Comparison of ENCODE assay signal across 7 mouse cellular contexts in the genomic region with DNA sequence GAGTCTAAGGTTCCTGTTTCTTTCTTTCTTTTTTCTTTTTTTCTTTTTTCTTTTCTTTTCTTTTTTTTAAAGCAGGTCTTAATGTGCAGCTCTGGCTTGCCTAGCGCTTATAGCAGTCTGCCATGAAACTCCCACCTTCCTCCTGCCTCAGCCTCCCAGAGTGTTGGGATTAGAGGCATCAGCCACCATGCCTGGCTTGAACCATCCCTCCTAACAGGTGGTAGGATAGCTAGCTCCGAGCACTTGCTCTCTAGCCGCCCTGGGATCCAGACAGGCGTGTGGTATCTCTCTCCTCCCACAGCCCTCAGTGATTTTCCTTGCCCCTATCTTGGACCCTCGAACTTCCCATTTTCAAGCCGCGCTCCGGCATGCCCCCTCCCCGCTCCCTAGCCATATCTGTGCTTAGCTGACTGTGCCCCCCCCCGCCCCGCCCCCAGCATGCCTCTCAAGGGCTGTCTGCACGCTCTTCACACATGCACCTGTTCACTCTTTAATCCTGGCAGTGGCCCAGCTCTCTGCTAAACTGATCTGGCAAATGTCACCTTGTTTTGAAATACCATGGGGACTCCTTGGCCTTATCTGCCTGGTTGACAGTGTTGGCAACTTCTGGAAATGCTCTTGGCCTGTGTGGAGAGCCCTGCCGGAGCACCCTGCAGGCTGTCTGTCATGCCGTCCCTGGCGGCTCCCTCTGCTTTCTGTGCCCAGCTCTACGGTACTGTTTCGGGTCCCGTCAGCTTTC. TPM values are rescaled to one million over a fixed set of nuclear protein-coding genes. Genes with fewer than 3 reads are reported as not detected.
DNase-seq lines count a peak whose midpoint lies in the region; ATAC-seq and TF ChIP-seq lines count a peak whose summit lies in the region.

No protein-coding gene starts in this region.

- H3K27ac ChIP-seq in forebrain, embryonic 15.5 days (replicated peaks), result peak overlapping the region; percentile 71
- peak overlapping the region; percentile 45 for H3K27ac ChIP-seq in hindbrain, postnatal 0 days

- 13% methylated on average over 18 of the region's 18 CpGs for WGBS in forebrain, embryonic 15.5 days
- WGBS in hindbrain, postnatal 0 days, result 14% methylated on average over 18 of the region's 18 CpGs

- ATAC-seq in forebrain, embryonic 15.5 days (replicated peaks), result peak; percentile 77
- ATAC-seq in hindbrain, postnatal 0 days, result peak; percentile 59; the same call in 1 of the 2 replicates

- peak overlapping the region; percentile 15; the same call in 1 of the 2 replicates for H3K4me2 ChIP-seq in forebrain, embryonic 15.5 days (replicated peaks)
- no peak overlapping the region; the same call in 1 of the 2 replicates for H3K4me2 ChIP-seq in hindbrain, postnatal 0 days (ENCODE audit: low read depth, low read length)

- no peaks in the 10 kb centered on the region for H3K36me3 ChIP-seq in forebrain, embryonic 15.5 days
- H3K36me3 ChIP-seq in hindbrain, postnatal 0 days (ENCODE audit: insufficient read depth, low read length), result no peaks in the 10 kb centered on the region

- H3K4me3 ChIP-seq in forebrain, embryonic 15.5 days, result no peak overlapping the region
- no peak overlapping the region for H3K4me3 ChIP-seq in hindbrain, postnatal 0 days (ENCODE audit: low read length)

- no peak for TF ChIP-seq CTCF in hindbrain, postnatal 0 days (IDR thresholded peaks at IDR 0.05; ENCODE audit: low read depth)

- no peak overlapping the region for H3K9ac ChIP-seq in forebrain, embryonic 15.5 days (replicated peaks)
- no peak overlapping the region; the same call in 1 of the 2 replicates for H3K9ac ChIP-seq in hindbrain, postnatal 0 days (replicated peaks; ENCODE audit: low read length)

- H3K9me3 ChIP-seq in forebrain, embryonic 15.5 days, result no peaks in the 10 kb centered on the region
- H3K9me3 ChIP-seq in hindbrain, postnatal 0 days (ENCODE audit: low read length), result no peaks in the 10 kb centered on the region

- peak; percentile 63 for DNase-seq in testis, postnatal 10 days (ENCODE audit: low spot score)
- no peak for DNase-seq in testis, postnatal 14 days (ENCODE audit: low spot score)
- peak; percentile 70 for DNase-seq in hindbrain, postnatal 0 days (ENCODE audit: low spot score)
- peak; percentile 72 for DNase-seq in lung, postnatal 36 days
- no peak for DNase-seq in left cerebral cortex, postnatal 14 days (ENCODE audit: low spot score in 2 of 2)
- no peak for DNase-seq in thymus, postnatal 0 days (ENCODE audit: low spot score)

- H3K4me1 ChIP-seq in forebrain, embryonic 15.5 days, result peaks cover 35% of the 10 kb centered on the region
- H3K4me1 ChIP-seq in hindbrain, postnatal 0 days (ENCODE audit: insufficient read depth, low read length), result peaks cover 16% of the 10 kb centered on the region

- H3K27me3 ChIP-seq in forebrain, embryonic 15.5 days, result no peaks in the 10 kb centered on the region
- H3K27me3 ChIP-seq in hindbrain, postnatal 0 days (ENCODE audit: insufficient read depth, low read length), result no peaks in the 10 kb centered on the region

- intact Hi-C loops in left cerebral cortex, postnatal 14 days (cut with DNase I), result no loop called here

RNA-seq across cellular contexts. Expression of gene Dbn1, which starts 7.1 kb away (rescaled TPM):
- polyA plus RNA-seq in forebrain, embryonic 15.5 days (2015; fragmentation: Nextera tagmentation; extraction: Ambion mirVana), result 732 and 750 TPM in 2 replicates
- total RNA-seq in hindbrain, postnatal 0 days (2014; rRNA removed), result 442 and 446 TPM in 2 replicates
- 369 and 371 TPM in 2 replicates for polyA plus RNA-seq in hindbrain, postnatal 0 days (2015; fragmentation: Nextera tagmentation; extraction: Ambion mirVana)
- total RNA-seq in left cerebral cortex, postnatal 14 days (2021), result 100 to 1,000 TPM; 326 to 327 TPM
- 8.4 and 9.3 TPM in 2 replicates for polyA plus RNA-seq in thymus, postnatal 0 days (2015; fragmentation: Nextera tagmentation; extraction: Ambion mirVana)

RNA-seq across cellular contexts. Expression of gene Pdlim7, which starts 18.4 kb away (rescaled TPM):
- 135 and 138 TPM in 2 replicates for polyA plus RNA-seq in forebrain, embryonic 15.5 days (2015; fragmentation: Nextera tagmentation; extraction: Ambion mirVana)
- 43.4 and 49.9 TPM in 2 replicates for total RNA-seq in hindbrain, postnatal 0 days (2014; rRNA removed)
- 133 TPM in 2 replicates for polyA plus RNA-seq in hindbrain, postnatal 0 days (2015; fragmentation: Nextera tagmentation; extraction: Ambion mirVana)
- total RNA-seq in left cerebral cortex, postnatal 14 days (2021), result 10 to 100 TPM; 66.0 to 79.4 TPM
- 37.5 and 39.4 TPM in 2 replicates for polyA plus RNA-seq in thymus, postnatal 0 days (2015; fragmentation: Nextera tagmentation; extraction: Ambion mirVana)

RNA-seq across cellular contexts. Expression of gene Prr7, which starts 31.0 kb away (rescaled TPM):
- 3.2 and 3.4 TPM in 2 replicates for polyA plus RNA-seq in forebrain, embryonic 15.5 days (2015; fragmentation: Nextera tagmentation; extraction: Ambion mirVana)
- total RNA-seq in hindbrain, postnatal 0 days (2014; rRNA removed), result 106 and 119 TPM in 2 replicates
- 4.6 and 4.9 TPM in 2 replicates for polyA plus RNA-seq in hindbrain, postnatal 0 days (2015; fragmentation: Nextera tagmentation; extraction: Ambion mirVana)
- total RNA-seq in left cerebral cortex, postnatal 14 days (2021), result 100 to 1,000 TPM in 1 of 2 experiments, 10 to 100 TPM in 1; 98.9 to 104 TPM
- polyA plus RNA-seq in thymus, postnatal 0 days (2015; fragmentation: Nextera tagmentation; extraction: Ambion mirVana), result 0.27 and 0.46 TPM in 2 replicates

RNA-seq across cellular contexts. Expression of gene Dok3, which starts 34.0 kb away (rescaled TPM):
- 3.6 and 4.0 TPM in 2 replicates for polyA plus RNA-seq in forebrain, embryonic 15.5 days (2015; fragmentation: Nextera tagmentation; extraction: Ambion mirVana)
- 4.7 and 5.2 TPM in 2 replicates for total RNA-seq in hindbrain, postnatal 0 days (2014; rRNA removed)
- polyA plus RNA-seq in hindbrain, postnatal 0 days (2015; fragmentation: Nextera tagmentation; extraction: Ambion mirVana), result 1.1 and 1.6 TPM in 2 replicates
- 1 to 10 TPM; 6.2 to 7.9 TPM for total RNA-seq in left cerebral cortex, postnatal 14 days (2021)
- 2.6 and 2.7 TPM in 2 replicates for polyA plus RNA-seq in thymus, postnatal 0 days (2015; fragmentation: Nextera tagmentation; extraction: Ambion mirVana)

RNA-seq across cellular contexts. Expression of gene Ddx41, which starts 41.4 kb away (rescaled TPM):
- polyA plus RNA-seq in forebrain, embryonic 15.5 days (2015; fragmentation: Nextera tagmentation; extraction: Ambion mirVana), result 67.2 and 68.4 TPM in 2 replicates
- 48.6 and 53.4 TPM in 2 replicates for total RNA-seq in hindbrain, postnatal 0 days (2014; rRNA removed)
- polyA plus RNA-seq in hindbrain, postnatal 0 days (2015; fragmentation: Nextera tagmentation; extraction: Ambion mirVana), result 44.4 and 47.2 TPM in 2 replicates
- 10 to 100 TPM; 47.5 to 50.9 TPM for total RNA-seq in left cerebral cortex, postnatal 14 days (2021)
- polyA plus RNA-seq in thymus, postnatal 0 days (2015; fragmentation: Nextera tagmentation; extraction: Ambion mirVana), result 51.6 and 54.2 TPM in 2 replicates

Comparison
In these comparisons a context has a peak if more than half of its experiments do, and no peak if none do; other contexts are left out.
1. DNase-seq: peak in testis, postnatal 10 days (single experiment), hindbrain, postnatal 0 days (single experiment) and lung, postnatal 36 days (single experiment); none in testis, postnatal 14 days (single experiment), left cerebral cortex, postnatal 14 days (0 of 2) and thymus, postnatal 0 days (single experiment).
2. RNA of gene Dbn1, which starts 7.1 kb away (polyA plus RNA-seq): 732 to 750 TPM in forebrain, embryonic 15.5 days and 369 to 371 TPM in hindbrain, postnatal 0 days; 8.4 to 9.3 TPM in thymus, postnatal 0 days; every median in the first group is over 10 times any median in the second.